Mouse (Mus musculus) stomach, adult 2 months (tissue): Measurements from ENCODE around the gene Gm17555. TPM values are rescaled to one million over a fixed set of nuclear protein-coding genes. Genes with fewer than 3 reads are reported as not detected.

Source experiments
- polyA plus RNA-seq: library from polyadenylated mRNA; depleted of rRNA; stranded (reverse); fragments of >200 nt; gene quantifications from 2 replicates; pipeline ENCODE4 v1.2.3, GENCODE M21; 2012; rRNA removed

The Gm17555 gene
- not detected in 2 replicates for polyA plus RNA-seq

GRCm38 (mm10) chr2:126214800-126215199 lies at the start of gene Gm17555:
Gm17555 (plus strand) TSS chr2:126215100.

Other genes starting within 250 kb of the Gm17555 start
- gene Fgf7, start 180.4 kb upstream of the Gm17555 start, polyA plus RNA-seq = 0.69 and 1.0 TPM in 2 replicates
- gene Fam227b, start 63.1 kb upstream of the Gm17555 start, polyA plus RNA-seq = not detected in 2 replicates
- gene Dtwd1, start 63.0 kb upstream of the Gm17555 start, polyA plus RNA-seq = 0.23 TPM in 2 replicates